Mouse (Mus musculus) frontal cortex, postnatal 10 days (tissue): Measurements from ENCODE around the gene Gm4858.
A peak's percentile ranks its signal among the peaks of the same experiment; 100 is the strongest.
"Not testable (repeated sequence)": the region's sequence is repeated elsewhere in the genome, so short reads cannot be mapped to it uniquely, and the experiment has no call there.

Experiments
- DNase-seq, 2 experiments: peaks; one replicate each; pipeline ENCODE4 v3.0.0; 2022; ENCODE audit warnings: low spot score in 2 of 2, mixed read lengths in 1 of 2

The Gm4858 gene

GRCm38 (mm10) chr3:93068523-93068922 is at the start of gene Gm4858:
Gm4858 (plus strand) TSS chr3:93068823.
- not testable (repeated sequence) for DNase-seq

GRCm38 (mm10) chr3:93018960-93019359 is 49.7 kb upstream of the Gm4858 start, which contains the start of gene Lce1m:
Lce1m (minus strand) TSS chr3:93019060.
- no peak for DNase-seq

GRCm38 (mm10) chr3:93021171-93021570 is 47.5 kb upstream of the Gm4858 start:
- no peak for DNase-seq

- DNase-seq, result no peak
Measured at GRCm38 (mm10) chr3:93023411-93024184, 45.0 kb upstream of the Gm4858 start.

- DNase-seq, result no peak
Measured at GRCm38 (mm10) chr3:93025486-93025885, 43.1 kb upstream of the Gm4858 start.

GRCm38 (mm10) chr3:93031450-93031849 is 37.2 kb upstream of the Gm4858 start:
- peak in 1 of 2 experiments; percentile 30 for DNase-seq

GRCm38 (mm10) chr3:93050182-93050581 is 18.4 kb upstream of the Gm4858 start:
- no peak for DNase-seq

GRCm38 (mm10) chr3:93052826-93053474 is 15.7 kb upstream of the Gm4858 start:
- no peak for DNase-seq

- no peak for DNase-seq
Measured at GRCm38 (mm10) chr3:93086631-93087030, 18.0 kb downstream of the Gm4858 start.

- DNase-seq, result not testable (repeated sequence)
Measured at GRCm38 (mm10) chr3:93093581-93093980, 25.0 kb downstream of the Gm4858 start.

- no peak for DNase-seq
Measured at GRCm38 (mm10) chr3:93096447-93096846, 27.8 kb downstream of the Gm4858 start.

GRCm38 (mm10) chr3:93111668-93112067 is 43.0 kb downstream of the Gm4858 start:
- DNase-seq, result no peak

- peak in 1 of 2 experiments; percentile 17 for DNase-seq
Measured at GRCm38 (mm10) chr3:93114481-93114880, 45.9 kb downstream of the Gm4858 start.

- no peak for DNase-seq
Measured at GRCm38 (mm10) chr3:93119101-93119500, 50.5 kb downstream of the Gm4858 start.
